Mouse (Mus musculus): ENCODE data around the gene Camta1. TPM values are rescaled to one million over a fixed set of nuclear protein-coding genes. Genes with fewer than 3 reads are reported as not detected.

Camta1 gene
- total RNA-seq, 2 experiments from 2014 or later = 91.0 to 104 TPM

GRCm38 (mm10) chr4:151779962-151780459 is 81.7 kb downstream of the Camta1 start:
- peak; percentile 41 for DNase-seq

- no peak for DNase-seq
Observed at GRCm38 (mm10) chr4:151778511-151778910, 83.2 kb downstream of the Camta1 start.

DNA sequence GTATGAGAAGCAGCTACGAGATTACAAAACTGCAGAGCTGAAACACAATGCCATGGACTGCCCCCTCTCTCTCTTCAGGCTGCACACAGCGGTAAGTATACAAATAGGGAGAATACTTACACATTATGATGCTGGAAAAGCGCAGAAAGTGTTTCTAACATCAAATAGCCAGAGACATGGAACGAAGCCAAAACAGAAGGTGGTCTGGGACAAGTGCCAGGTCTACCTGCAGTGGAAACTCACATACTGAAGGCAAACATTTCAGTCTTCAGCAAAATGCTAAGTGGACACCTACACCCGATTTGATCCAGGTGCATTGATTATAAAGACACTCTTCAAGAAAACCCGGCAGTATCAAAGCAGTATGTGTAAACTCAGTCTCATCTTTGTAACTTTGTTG is 84.2 kb downstream of the Camta1 start:
- no peak for DNase-seq

DNA sequence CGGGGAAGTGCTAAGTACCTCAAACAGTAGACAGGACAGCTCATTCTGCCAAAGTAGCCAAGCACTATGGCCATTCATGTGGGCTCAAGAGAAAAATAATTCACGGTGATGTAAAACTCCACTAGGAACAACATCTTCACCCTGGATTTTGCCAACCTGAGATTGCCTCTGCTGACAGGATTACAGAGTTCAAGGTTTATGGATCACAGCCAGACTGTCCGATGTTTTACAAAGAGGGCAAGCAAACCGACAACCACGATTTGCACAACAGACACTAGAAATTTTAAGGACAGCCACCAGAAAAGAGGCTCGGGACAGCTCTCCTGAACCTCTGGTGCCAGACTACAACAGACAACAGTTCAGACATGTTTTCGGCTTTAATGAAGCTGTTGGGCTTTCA is 86.2 kb downstream of the Camta1 start:
- DNase-seq = no peak

DNA sequence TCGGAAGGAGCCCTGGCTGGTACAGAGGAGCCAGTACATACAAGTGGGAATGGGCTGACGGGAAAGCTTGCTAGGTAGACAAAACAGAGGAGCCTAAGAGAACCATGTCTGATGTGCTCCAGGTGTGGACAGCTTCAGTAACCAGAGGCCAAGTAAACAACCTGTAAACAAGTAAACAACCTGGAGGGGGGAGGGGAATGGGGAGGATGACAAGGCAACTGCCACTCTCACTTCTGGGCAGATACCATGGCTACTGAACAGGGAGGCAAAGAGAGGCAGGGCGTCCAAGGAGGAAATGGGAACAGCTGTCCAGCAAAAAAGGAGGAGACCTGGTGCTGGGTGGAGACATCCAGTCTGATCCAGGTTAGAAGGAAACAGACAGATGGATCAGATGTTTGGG is 88.0 kb downstream of the Camta1 start:
- no peak for DNase-seq

- DNase-seq = no peak
Observed at GRCm38 (mm10) chr4:151773007-151773406, 88.7 kb downstream of the Camta1 start.

DNA sequence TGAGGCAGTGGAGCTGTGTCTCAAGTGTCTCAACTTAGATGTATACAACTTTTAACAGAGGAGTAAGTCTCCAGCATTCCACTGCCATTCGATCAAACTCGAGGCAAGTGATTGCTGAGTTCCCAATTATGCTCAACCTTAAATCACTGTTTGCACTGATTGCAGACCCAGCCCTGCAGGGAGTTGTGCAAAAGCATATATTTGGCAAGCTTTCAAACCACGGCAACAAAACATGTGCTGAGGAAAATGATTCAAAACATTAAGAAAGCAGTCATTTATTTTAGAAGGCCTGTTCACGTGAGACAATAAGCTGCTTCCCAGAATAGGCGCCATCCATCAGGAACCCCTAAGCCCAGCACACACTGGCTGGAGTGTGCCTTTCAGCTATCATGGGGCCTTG is 91.0 kb downstream of the Camta1 start:
- DNase-seq = no peak

DNA sequence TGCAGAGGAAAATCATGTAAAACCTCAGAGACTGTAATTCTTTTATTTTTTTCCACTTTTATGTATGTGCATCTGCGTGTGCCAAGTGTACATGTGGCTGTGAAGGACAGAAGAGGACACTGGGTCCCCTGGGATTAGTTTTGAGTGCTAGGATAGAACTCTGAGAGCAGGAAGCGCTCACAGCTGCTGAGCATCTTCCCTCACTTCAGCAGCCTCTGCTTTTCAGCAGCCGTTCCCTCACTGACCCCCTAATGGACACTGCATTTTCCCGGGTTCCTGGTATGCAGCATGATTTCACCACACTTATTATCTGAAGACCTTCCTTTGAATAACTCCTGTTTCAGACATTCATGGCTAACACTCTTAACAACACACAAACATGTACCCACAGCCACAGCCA is 93.9 kb downstream of the Camta1 start:
- DNase-seq = no peak

- no peak for DNase-seq
Observed at GRCm38 (mm10) chr4:151767361-151767760, 94.3 kb downstream of the Camta1 start.

DNA sequence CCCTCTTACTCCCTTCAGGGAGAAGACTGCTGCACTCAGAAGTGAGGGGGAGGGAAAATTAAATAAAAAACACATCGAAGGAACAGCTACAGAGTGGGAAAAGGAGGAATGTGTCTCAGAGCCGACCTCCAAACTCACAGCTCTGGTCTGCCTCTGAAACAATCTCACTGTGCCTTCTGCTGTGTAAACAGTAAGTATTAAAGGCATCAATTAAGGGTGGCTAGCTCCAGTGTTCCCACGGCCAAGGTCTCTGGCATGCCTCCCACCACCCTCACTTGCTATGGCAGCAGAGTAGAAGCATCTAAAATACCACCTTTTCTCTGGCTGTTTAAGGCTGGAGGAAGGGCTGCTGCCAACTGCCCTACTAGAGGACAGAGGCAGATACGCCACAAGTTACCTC is 96.3 kb downstream of the Camta1 start:
- DNase-seq = no peak

- DNase-seq = no peak
Observed at GRCm38 (mm10) chr4:151763928-151764327, 97.7 kb downstream of the Camta1 start.

DNA sequence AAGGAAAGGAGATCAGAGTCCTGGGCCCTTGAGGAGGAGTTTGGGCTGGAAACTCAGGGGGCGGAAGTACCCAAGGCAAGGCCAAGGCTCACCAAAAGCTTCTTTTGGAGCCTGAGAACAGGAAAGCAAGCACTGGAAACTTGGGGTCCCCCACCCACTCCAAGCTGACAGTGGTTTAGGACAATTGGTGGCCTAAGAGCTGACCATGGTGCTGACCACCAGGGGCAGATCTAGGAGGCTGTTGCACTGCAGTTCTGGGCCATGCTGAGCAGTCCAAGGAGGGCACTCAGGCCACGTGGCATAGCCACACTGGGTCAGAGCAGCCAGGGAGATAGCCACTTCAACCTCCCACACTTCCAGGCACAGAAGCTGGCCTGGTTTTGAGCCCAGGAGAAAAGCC is 102.6 kb downstream of the Camta1 start:
- DNase-seq = no peak

GRCm38 (mm10) chr4:151758337-151758736 is 103.3 kb downstream of the Camta1 start:
- no peak for DNase-seq

DNA sequence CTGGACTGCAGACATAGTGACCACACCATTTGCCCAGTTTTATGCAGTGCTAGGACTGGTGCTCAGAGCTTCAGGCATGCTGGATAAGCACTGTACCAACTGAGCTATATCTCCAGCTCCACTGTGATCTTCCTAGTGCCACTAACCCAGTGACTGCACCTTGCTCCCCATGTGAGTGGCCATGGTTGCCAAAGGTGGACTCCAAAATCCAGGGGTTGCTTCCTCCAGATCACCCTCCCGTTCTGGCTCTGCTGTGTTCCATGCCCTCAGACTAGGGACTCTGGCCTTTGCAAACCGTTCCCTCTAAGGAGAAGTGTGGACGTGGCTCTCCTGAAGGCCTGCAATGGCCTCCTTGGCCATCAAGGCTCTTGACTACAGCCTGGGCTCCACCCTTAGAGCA is 104.4 kb downstream of the Camta1 start:
- no peak for DNase-seq

- peak; percentile 55 for DNase-seq
Observed at GRCm38 (mm10) chr4:151756400-151756799, 105.3 kb downstream of the Camta1 start.

DNA sequence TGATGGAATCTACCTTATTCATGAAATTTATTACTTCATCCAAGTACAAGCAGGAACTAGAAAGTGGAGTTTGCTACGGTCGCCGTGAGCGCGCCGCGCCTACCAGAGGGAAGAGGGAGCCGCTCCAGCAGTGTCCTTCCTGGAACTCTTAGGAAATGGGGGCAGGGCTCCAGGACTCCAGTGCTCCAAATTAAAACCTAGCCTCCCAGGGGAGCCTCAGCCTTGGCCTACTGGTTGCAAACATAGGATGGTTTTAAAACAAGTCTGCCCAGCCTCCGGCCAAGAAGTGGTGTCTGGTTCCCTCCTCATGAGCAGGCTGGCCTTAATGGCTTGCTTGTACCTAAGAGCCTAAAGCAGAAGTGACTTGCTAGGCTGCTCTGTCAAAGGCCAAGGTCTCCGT is 108.4 kb downstream of the Camta1 start:
- peak; percentile 71 for DNase-seq

GRCm38 (mm10) chr4:151752551-151752950 is 109.1 kb downstream of the Camta1 start:
- no peak for DNase-seq

GRCm38 (mm10) chr4:151751270-151751945 is 110.3 kb downstream of the Camta1 start:
- DNase-seq = no peak

DNA sequence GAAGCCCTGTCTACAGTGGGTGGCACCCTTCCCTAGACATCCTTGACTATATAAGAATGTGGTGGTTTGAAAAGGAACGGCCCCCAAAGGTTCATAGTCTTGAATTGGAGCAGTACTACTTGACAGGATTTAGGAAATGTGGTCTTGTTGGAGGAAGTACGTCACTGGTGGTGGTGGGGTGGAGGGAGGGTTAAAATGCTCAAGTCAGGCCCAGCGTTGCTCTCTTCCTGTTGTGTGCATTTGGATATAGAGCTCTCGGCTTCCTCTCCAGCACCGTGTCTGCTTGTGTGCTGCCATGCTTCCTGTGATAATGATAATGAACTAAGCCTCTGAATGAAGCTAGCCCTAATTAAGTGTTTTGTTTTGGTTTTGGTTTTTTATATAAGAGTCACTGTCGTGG is 114.0 kb downstream of the Camta1 start:
- DNase-seq = no peak

DNA sequence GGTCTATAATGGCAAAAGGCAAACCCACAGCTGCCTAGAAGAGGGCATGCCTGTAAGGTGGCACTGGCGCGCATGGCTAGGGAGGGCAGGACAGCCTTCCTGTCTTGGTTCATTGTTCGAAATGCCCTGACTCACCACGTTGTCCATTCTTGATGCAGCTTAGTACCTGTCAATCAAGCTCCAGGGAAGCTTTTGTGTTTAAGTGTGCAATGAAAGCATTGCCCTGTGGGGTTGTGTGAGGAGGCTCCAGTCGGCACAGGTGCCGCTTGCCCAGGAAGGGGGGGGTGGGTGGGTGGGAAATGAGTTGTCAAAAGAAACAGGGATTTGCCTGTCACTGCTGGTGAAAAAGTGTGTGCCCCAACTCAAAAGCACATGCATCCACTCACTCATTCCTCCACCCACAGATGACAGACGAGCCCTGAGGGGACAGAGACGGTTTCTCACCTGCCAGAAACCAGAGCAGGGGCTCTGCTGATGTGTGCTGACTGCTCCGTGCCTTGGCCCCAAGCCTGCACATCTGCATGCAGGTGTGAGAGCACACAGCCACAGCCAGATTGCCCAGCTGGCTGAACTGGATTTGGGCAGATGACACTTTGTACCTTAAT is 115.6 kb downstream of the Camta1 start:
- DNase-seq = no peak

DNA sequence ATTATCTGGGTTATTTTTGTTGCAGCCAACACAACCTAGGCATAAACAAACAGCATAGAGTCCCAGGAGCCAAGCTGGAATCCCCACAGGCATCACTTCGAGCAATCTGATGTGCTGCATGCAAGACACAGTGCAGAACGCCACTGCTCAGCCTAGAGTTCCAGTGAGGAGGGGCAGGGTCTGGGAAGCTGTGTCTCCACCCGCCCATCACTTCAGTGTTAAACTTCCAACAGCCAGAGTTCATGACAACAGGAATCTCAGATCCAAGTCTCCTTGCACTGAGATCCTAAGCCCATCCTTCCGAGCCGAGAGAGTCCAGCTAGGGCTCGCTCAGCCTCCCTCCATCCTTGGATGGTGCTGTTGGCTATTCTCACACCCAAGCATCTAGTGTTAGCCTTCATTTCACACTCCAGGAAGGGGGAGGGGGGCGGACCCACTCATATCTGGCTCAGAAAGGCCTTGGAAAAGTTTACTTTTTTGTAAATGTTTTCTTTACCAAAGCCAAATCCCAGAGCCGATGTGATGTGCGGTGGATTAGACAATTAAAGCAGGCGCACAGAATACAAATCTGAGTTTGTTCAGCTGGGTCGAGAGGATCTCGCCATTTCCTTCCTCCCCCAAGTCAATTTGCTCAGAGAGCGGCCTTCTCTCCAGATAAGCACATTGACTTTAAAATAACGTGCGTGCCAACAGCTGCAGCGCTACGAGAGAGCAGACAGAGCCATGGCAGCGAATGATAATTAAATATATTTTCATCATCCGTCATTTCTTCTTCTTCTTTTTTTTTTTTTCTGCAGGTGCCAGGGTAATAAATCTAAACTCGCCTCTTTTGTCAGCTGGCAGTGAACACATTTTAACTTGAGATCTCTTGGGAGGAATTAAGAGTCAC is 120.2 kb downstream of the Camta1 start:
- no peak for DNase-seq

- no peak for DNase-seq
Observed at GRCm38 (mm10) chr4:151739348-151739956, 122.2 kb downstream of the Camta1 start.

- no peak for DNase-seq
Observed at GRCm38 (mm10) chr4:151738875-151739274, 122.8 kb downstream of the Camta1 start.

Measured in gastrocnemius, postnatal 25 days (tissue).